Mouse (Mus musculus) v-Abl transformed pro-B cells (cell line): ENCODE measurements around the gene Olfr703.

ENCODE experiments used
- in situ Hi-C, 2 experiments: fragments of 400-800 bp; cut with MboI; formaldehyde crosslinking; loops; one replicate each; pipeline ENCODE4 v1.15.1; 2025; ENCODE audit not compliant: unreplicated experiment in 2 of 2

The Olfr703 gene

DNA sequence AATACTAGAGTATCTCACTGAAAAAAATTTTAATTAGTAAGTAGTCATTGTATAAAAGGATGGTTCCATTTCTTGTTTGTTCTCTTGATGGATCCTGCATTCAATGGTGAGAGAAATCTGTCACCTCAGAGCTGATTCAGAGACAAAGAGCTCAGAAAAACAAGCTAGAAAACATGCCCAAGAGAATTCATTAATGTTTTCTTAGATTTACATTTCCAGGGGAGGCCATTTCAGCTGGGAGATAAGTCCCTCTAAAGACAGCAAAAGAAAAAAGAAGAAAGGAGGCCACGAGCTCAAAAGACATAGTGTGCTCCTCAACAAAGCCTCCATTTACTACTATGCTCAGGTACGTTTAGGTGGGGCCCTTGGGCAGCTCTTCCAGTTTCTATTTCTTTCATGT, at the start of gene Olfr703:
Olfr703 (plus strand) TSS at position 301 of the 400 bp plus-strand sequence.
- in situ Hi-C loops, result no loop called here

DNA sequence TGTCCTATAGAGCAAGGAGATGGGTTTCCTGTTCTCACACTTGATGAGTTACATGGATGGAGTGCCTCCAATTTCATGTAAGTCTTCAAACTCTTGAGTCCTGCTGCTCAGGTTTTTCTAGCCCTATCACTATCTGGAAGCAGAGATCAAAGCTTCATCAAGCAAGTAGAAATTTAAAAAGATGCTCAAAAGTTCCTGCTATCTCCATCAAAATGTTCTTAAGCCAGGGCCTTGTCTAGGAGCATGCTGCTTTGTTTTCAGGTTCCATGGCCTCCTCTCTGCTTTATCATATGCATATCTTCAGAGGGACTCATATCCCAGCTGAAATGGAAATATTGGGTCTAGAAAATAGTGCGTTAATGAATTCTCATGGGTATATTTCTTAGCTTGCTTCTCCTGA, 34.4 kb upstream of the Olfr703 start, which contains the start of gene Olfr700:
Olfr700 (minus strand) TSS at position 101 of the 400 bp plus-strand sequence.
- in situ Hi-C loops, result loop anchor here in 1 of 2 experiments (25.0 kb wide), 1 partner anchor 446 kb away; no protein-coding TSS in a partner anchor

GRCm38 (mm10) chr7:106813829-106814228, 29.3 kb upstream of the Olfr703 start, which contains the start of gene Olfr701:
Gene Olfr701, plus strand, starts transcription at chr7:106814129.
- in situ Hi-C loops, result loop anchor here (10.0 to 25.0 kb wide), 3 partner anchors 379 to 452 kb away; no protein-coding TSS in a partner anchor

DNA sequence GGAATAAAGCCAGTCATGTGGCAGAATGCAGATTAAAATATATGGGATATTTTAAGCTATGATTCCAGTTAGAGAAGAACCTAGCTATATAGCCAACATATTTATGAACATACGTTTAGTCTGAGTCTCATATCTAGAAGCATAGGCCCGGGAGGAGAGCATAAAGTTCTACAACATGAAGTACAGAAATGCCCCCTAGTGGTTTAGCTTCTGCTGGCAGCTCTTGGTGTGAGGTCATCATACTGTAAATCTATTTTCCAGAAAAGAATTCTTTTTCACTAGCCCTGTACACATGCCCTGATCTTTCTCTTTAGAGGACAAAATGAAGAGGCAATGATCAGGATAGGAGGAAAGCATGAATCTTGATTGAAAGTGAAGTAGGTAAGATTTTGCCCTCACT, 27.4 kb upstream of the Olfr703 start:
- in situ Hi-C loops, result loop anchor here (10.0 to 25.0 kb wide), 3 partner anchors 381 to 453 kb away; no protein-coding TSS in a partner anchor

- in situ Hi-C loops, result loop anchor here (10.0 to 25.0 kb wide), 3 partner anchors 384 to 456 kb away; no protein-coding TSS in a partner anchor
These were observed 24.7 kb upstream of the Olfr703 start for GRCm38 (mm10) chr7:106818414-106818813.

DNA sequence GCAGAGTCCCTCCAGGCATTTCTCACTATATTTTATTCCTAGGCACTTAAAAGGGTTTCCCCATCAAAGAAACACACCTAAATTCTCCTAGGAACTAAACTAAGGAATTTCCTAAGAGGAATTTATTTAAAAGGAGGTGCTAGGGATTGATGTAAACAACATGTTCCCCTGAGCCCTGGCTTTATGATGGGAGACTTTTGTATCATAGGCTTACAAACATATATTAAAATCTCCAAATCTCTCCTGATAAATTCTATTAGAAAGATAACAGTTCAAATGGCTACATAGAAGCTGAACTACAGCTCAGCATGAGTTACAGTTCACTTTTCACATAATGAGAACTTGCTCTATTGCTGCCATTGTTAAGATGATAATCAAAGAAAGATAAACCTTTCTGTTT, 9.4 kb upstream of the Olfr703 start, which contains the start of gene Olfr702:
Olfr702 (minus strand) TSS at position 101 of the 400 bp plus-strand sequence.
- in situ Hi-C loops, result no loop called here

GRCm38 (mm10) chr7:106862885-106863284, 19.7 kb downstream of the Olfr703 start, which contains the start of gene Olfr704:
Gene Olfr704, plus strand, starts transcription at chr7:106863185.
- in situ Hi-C loops, result no loop called here

DNA sequence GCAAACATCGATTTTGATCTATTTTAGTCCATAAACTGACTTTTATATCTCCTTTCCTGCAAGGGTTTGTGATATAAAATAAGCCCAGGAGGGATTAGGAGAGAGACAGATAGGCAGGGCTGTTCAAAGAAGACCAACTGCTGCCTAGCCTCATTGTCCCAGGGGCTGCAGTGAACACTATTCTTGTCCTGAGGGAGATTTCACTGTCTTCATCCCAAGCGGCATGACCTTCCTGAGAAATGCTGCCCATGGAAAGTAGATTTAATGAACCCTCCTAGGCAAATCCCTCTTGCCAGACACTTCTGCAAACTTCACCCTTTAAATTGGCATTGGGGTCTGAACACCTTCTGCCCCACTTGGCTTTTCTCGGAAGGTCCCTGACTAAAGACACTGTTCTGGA, 33.6 kb downstream of the Olfr703 start, which contains the start of gene Olfr705:
Olfr705 (minus strand) TSS at position 101 of the 400 bp plus-strand sequence.
- in situ Hi-C loops, result no loop called here

- in situ Hi-C loops, result no loop called here
These were observed 44.9 kb downstream of the Olfr703 start, which contains the start of gene Olfr706 for GRCm38 (mm10) chr7:106888062-106888461. Gene Olfr706, minus strand, starts transcription at chr7:106888162.
